Mouse (Mus musculus) mesoderm, embryonic 11.5 days (tissue): ENCODE data around the gene Fgd6.

Experiments used
- DNase-seq: peaks from one replicate; pipeline ENCODE4 v3.0.0-alpha.2; 2012; ENCODE audit warnings: low read depth, low spot score

Gene Fgd6

DNA sequence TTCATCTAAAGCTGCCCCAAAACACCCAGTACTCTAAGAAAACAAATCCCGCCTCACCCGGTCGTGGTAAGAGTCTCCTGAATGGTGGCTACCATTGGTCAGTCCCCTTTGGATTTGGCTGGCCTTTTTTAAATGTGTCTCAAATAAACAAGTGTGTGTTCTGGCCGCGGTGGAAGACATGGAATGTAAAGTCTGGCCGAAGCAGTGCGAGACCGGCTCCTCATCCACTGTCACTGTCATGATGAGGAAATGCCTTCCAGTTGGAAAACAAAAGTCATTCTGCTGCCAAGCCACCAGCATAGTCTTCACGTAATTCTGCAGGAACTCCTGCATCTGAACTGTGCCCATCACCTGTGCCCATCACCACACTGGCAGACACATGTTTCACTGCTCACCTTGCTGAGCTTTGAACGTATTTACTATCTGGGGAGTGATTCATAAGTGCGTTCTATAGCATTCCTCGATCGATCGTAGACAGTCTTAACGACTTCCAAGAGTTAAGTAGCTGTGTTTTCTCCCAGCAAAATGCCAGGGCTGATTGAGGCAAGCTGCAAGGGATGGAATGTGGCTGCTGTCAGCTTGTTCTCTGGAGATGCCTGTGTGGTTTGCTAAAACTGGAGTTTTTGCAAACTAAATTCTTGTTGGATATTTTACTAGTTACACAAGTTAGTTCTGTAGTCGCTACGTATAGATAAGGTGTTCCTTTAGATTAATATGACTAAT is 60.1 kb downstream of the Fgd6 start:
- no peak for DNase-seq

DNA sequence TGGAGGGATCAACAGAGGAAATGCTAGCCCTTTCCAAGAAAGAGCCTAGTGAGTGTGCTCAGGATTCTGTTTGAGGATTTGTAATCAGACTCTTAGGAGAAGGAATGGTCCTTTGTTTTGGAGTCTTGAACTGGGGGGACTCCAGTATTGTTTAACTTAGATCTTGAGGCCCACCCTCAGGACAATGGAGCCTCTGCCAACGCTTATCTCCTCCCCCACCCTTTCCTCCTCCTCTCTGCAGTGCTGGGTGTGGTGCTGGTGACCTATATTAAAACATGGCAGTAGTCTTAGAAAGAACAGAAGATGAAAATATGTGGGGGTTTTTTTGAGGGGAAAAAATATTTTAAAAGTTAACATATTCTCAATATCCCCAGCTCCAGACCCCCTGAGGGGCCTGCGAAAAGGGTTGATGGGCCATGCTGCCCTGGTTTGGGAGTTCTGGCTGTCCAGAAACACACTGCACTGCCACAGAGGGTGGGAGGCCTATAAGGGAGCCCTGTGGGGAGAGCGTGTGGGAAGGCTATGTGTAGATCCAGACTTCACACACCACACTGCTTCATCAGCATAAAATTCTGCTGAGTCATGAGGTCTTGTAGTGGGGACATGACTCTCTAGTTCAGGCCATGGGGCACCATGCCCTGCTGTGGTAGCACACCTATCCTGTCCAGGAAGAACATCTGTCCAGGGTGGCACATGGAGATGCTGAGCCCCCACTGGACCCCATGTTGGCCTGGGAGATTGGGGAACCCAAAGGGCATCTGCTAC is 61.5 kb downstream of the Fgd6 start:
- no peak for DNase-seq

DNA sequence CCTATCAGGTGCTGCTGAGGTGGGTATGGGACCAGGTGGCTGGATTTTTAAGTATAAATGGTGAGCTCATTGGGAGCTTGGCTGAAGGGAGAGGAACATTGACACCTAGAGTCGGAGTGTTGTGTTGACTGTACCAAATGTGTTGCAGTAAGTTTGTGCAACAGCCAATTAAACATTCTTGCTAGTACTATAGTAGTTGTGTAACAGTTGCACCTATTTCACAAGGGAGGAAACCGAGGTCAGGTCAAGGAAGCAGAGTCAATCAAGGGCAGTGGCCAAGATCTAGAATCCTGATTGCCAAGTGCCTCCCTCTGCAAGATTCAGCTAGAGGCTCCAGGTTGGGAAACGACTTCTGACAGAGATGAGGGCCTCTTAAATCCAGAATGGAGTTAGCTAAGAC is 62.3 kb downstream of the Fgd6 start:
- DNase-seq = no peak

DNA sequence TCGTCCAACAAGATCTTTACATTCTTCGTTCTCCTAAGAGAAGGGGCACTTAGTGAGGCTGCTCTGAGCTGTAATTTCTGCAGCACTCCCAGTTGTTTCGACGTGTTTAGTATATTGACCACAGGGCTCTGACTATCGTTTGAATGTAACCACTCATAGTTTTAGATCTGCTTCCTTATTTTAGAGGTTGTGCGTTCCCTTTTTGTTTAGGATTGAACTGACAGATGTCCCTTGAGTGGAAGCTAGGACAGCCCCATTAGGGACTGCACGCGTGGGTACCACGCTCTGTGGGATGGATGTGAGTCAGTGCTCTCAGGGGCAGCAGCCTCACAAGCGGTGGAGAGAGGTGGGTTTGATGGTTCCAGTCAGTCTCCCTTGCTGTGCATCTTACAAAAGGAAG is 69.7 kb downstream of the Fgd6 start:
- no peak for DNase-seq

DNA sequence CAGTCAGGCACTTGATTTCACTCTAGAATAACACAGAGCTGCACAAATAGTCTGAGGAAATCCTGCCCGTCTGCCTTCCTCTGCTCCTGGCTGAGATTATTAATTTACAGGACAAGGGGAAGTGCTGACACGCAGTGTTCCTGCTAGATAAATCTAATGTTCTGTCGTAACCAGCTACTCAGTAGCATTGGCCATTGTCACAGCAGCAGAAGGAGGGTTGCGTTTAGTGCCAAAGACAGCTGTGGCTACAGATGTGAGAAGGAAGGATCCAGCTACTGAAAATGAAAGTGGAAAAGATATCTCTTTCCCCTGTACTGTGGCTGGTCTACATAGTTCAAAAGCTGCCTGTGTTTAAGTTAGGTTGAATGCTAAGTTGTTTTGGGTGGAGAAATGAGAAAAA is 71.4 kb downstream of the Fgd6 start:
- DNase-seq = no peak

DNA sequence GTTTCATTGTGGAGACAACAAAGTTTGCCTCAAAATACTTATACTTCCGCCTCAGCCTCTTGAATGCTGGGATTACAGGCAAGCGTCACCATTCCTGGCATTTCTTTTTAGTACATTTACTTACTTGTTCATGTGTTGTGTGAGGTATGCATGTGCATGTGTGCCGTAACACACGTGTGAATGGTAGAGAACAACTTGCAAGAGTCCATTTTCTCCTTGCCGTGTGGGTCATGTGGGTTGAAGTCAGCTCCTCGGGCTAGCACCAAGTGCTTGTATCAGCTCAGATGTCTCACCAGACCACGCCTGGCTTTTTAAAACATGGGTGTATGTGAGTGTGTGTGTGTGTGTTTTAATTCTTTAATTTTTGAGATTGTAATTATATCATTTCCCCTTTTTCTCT is 71.8 kb downstream of the Fgd6 start:
- no peak for DNase-seq

DNA sequence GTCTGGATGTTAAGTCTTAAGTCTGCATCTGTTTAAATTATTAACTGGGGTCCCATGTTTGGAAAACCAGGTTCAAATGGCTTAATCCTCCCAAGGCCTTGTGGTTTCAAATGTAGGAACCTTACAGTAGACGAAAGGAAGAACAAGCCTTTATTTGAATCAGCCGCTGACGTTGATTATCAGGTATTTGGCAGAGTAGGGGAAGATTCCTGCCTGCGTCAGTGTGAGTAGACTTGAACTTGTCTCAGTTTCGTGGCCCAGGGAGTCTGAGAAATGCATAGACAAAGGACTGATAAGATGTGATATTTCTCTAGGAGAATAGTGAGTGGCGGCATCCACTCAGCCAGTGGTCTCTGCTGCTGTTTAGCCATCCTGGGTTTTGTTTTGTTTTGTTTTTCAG is 73.0 kb downstream of the Fgd6 start:
- no peak for DNase-seq

DNA sequence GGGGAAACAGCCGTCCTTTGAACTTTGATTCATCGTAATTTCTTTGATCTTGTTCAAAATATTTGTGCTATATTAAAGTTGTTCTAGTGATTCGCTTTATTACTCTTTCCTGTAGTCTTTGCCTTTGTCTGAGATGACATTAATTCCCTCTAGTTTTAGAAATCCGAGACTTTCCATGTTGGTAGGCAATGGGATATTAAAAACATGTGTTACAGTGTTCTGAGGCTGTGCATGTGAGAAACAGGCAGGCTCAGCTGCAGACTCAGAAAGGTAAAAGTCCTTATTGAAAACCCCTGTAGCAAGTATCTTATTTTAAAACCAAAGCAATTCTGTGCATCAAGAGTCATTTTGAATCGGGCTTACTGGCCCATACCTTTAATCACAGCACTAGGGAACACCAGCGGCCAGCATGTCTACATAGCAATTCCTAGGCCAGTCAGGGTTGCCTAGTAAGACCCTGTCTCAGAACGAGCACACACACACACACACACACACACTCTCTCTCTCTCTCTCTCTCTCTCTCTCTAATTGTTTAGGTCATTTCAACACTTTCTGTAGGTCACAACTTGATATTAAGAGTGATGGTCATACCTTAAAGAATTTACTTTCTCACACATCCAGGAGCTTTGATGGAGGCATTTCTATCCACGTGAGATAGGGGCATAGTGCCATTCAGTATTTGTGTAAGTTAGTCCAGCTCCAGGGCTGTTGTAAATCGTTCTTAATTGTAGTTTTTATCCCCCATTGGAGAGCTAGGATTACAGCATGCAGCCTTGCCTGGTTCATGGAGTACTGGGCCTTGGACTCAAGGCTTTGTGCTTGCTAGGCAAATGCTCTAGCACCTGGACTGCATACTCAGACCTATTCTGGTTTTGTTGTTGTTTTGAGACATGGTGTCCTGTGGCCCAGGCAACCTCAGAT is 75.3 kb downstream of the Fgd6 start:
- peak; percentile 48 for DNase-seq

DNA sequence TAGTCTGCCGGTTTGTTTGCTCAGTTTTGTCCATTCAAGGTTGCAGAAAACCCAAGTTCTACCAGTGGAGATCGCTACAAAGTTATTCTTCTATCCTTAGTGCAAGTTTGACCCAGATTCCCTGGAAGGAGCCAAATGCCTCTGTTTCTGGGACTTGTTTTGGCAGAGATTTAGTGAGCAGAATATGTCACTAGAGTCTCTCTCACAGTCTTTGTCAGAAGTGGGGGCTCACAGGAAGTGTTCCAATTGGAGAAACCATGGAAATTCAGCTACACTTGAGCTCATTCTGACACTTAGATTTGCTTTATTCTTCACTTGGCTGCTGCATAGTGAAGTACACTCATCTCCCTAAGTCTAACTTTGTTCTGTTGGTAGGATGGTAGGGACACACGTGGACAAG is 76.4 kb downstream of the Fgd6 start:
- no peak for DNase-seq

DNA sequence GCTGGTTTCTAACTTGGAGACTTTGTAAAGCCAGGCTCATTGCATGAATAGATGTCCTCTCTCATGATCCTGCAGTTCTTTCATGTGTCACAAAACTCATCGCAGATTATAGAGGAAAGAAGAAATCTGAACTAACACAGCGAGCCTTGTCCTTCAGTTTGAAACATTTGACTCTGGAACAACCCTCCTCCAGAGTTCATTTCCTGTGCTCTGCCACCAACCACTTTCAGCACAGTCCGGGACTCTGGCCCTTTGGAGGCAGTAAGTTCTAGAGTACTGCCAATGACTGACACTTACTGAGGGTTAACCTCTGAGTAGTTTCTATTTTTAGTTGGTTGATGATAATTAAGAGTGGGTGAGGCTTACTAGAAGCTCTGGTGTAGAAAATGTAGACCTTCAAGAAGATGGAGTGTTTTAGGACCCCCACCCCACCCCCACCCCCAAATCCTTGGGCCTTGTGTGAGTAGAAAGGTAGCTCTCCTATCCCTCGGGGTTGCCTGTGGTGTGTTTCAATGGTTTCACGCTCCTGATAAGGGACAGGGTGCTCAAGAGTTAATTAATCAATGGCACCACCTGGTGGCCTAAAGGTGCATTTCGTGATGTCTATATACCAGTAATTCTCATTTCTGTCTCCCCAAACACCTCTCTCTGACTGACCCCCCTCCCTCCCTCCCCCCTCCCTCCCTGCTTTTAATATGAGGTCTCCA is 80.2 kb downstream of the Fgd6 start:
- DNase-seq = peak; percentile 79

DNA sequence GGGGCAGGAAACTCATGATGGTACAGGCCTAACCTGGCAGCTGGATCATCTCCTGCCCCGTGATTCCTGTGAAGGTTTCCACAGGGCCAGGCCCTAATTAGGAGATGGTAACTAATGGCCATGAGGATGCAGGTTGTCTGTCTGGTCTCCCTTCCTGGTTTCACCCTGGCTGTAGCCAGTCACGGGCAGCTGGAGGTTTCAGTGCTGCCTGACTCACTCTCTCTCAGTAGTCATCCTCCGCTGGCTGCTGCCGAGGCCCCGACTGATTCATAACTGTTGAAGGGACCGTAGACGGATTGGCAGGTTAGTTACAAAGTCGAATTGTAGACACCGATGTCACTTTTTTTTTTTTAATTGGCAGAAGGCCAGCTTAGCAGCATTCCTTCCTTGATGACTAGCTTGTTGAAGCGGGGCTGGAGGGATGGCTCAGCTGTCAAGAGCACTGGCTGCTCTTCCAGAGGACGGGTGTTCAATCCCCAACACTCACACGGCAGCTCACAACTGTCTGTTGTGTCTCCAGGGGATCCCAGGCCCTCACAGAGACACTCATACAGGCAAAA is 81.1 kb downstream of the Fgd6 start:
- DNase-seq = no peak

DNA sequence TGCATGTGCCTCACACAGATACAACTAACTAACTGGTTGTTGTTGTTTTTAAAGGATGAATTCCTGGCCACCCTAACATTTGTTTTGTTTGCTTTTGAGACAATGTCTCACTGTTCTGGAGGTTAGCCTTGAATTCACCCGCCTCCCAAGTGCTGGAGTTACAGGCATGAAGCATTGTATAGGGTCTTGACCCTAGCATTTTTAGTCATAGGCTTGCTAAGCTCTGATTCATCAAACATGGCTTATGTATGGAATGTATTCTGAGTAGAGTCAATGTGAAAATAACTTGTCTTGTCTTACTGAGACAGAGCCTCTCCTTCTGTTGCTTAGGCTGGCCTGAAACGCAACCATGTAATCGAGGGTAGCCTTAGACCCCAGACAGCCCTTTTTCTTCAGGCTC is 82.1 kb downstream of the Fgd6 start:
- no peak for DNase-seq

DNA sequence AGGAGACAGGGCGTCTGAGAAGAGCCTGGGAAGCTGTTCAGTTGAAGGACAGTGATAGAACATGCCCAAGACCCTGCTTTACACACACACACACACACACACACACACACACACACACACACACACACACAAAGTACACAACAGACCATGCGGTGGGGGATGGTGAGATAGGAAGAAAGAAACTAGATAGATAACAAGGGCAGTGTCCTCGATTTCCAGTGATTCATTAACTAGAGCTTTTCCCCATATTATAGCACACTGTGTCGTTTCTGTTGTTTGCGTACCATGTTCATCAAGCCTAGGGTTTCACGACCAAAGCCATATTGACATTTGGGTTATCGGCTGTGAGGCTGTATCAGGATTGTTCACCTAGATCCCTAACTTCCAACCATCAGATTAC is 83.2 kb downstream of the Fgd6 start:
- no peak for DNase-seq

DNA sequence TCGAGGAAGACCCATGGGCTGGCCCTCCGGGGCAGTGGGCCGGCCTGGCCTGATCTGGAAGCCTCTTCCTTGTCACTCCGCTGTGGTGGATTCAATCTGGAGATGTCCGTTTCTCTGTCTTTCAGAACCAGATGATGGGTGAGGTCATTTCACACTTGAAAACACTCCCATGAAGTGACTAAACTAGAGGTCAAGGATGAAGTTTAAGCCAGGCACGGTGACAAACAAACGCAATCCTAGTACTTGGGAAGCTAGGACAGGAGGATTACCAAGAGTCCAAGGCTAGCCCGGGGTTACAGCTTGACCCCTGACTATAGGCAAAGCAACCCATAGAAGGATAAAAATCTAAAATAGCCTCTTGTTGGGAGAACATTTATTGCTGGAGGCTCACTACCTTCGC is 84.9 kb downstream of the Fgd6 start:
- DNase-seq = no peak

DNA sequence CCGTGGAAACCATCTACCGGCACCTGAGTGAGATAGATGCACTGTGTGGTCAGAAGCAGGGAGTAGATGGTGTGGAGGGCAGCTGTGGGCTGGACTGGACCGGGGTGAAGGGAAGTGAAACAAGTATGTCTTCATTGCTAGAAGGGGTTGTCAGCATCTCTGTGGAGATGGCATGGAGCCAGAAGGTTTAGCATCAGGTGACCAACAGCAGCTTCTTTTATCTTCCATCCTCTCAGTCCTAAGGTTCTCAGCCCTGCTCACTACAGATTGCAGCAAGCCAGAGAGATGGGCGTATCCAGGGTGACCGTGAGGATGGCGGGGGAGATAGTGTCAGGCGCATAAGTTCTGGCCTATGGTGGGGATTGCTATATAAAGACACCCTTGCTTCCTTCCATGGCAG is 86.8 kb downstream of the Fgd6 start:
- DNase-seq = no peak

DNA sequence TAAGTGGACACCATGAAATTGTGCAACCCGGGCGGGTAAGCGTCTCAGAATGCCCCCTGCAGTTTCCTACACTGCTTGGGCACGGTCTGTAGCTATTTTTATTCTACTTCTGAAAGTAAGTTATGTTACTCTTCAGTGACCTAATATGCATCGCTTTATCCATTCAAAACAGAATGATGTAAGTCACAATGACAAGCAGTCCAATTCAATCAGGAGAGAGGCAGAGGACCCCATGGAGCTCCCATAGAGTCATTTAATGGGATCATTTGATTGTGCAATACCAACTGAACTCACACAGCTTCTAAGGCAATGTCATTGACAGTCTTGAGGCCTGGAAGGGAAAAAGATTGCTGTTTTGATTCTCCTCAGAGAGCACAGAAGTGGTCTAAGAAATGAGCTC is 87.8 kb downstream of the Fgd6 start:
- no peak for DNase-seq

DNA sequence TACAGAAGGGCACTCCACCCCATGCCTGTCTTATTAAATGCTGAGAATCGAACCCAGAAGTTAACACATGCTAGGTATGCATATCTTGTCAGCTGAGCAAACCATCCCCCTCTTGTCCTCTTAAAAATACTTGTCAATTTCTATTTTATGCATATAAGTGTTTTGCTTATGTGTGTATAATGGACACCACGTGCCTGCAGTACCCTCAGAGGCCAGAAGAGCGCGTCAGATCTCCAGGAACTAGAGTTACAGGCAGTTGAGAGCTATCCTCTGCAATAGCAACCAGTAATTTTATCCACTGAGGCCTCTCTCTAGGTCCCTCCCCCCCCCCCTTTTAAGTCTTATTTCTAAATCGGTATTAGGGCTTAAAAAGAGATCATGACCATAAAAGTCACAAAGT is 88.6 kb downstream of the Fgd6 start:
- DNase-seq = no peak

DNA sequence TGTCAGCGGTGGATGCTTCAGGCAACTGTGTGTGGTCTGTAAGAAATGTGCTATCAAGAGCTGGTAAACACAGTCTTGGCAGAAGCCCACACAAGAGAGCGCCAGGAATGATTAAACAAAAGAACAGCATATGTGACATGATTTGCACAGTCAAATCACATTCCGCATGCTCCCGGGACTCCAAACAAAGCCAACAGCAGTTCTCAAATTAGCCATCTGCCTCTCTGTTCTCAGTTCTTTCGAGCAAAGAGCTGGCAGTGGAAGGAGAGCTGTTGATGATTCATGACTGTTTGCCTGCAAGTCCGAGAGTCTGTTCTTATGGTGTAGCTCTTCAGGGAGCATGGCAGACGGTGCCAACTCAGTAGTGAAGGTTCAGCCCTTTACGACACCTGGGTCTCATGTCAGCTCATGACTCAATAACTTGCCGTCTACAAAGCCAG is 93.9 kb downstream of the Fgd6 start:
- peak; percentile 37 for DNase-seq

DNA sequence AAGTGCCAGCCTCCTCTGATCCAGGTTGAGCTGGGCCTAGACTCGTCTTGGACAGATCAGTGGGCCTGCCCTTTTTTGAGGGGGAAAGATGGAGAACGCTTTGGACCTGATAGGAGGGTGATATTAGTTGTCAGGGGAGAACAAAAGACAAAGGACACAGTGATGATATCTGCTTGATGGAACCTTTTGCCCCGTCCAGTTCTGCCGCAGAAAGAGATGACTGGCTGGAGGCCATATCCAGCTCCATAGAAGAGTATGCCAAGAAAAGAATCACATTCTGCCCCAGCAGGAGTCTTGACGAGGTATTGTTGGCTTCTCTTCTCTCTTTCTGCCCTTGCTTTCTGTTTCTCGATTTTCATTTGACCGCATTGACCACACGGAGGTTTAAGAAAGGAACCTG is 97.3 kb downstream of the Fgd6 start:
- DNase-seq = no peak

DNA sequence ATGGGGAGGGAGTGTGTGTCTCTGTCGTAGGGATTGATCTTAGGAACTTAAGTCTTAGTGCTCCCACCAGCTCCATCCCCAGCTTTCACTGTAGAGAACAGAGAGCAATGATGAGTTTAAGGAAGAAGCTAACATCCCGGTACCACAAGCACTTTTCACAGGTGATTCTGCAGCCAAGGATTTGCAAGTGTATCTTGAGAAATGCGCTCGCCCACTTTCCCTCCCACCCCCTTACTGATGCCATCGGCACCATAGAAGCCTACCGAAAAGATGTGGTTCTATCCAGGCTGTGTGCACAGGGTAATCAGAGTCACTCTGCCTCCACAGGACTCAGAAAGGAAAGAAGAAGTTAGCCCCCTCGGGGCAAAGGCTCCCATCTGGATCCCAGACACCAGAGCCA is 97.9 kb downstream of the Fgd6 start:
- no peak for DNase-seq
